Mouse (Mus musculus) kidney, postnatal 0 days (tissue): Measurements from ENCODE around the gene Gm609. TPM values are rescaled to one million over a fixed set of nuclear protein-coding genes. Genes with fewer than 3 reads are reported as not detected.

Source experiments
- ATAC-seq: fragments of 200-750 bp; cut with Nextera tagmentation; replicated peaks from 2 replicates; pipeline ENCODE4 v1.8.0; 2017; ENCODE audit warnings: low read depth, moderate number of reproducible peaks, moderate TSS enrichment, moderate library complexity; ENCODE audit not compliant: low FRiP score
- DNase-seq: peaks from one replicate; pipeline ENCODE4 v3.0.0-alpha.2; 2016; ENCODE audit warnings: low spot score
- H3K27ac ChIP-seq: fragments of 300-500 bp; sonication (generic); 2 replicates; pipeline ENCODE4 v1.5.1; 2014; ENCODE audit warnings: mild to moderate bottlenecking
- H3K27me3 ChIP-seq: fragments of 300-500 bp; sonication (generic); 2 replicates; pipeline ENCODE4 v1.6.1; 2014; ENCODE audit warnings: low read length, mixed read lengths; ENCODE audit not compliant: insufficient read depth
- H3K36me3 ChIP-seq: fragments of 300-500 bp; sonication (generic); 2 replicates; pipeline ENCODE4 v1.6.1; 2014; ENCODE audit warnings: low read length, mixed read lengths; ENCODE audit not compliant: insufficient read depth
- H3K4me1 ChIP-seq: fragments of 300-500 bp; sonication (generic); replicated peaks from 2 replicates; pipeline ENCODE4 v1.6.1; 2014; ENCODE audit warnings: antibody characterized with exemption, low read length, mixed read lengths; ENCODE audit not compliant: insufficient read depth
- H3K4me2 ChIP-seq: fragments of 300-500 bp; sonication (generic); 2 replicates; pipeline ENCODE4 v1.6.1; 2014; ENCODE audit warnings: mild to moderate bottlenecking, low read length, moderate library complexity, mixed read lengths
- H3K4me3 ChIP-seq: fragments of 300-500 bp; sonication (generic); replicated peaks from 2 replicates; pipeline ENCODE4 v1.5.1; 2014; ENCODE audit warnings: low read depth, low read length
- H3K9ac ChIP-seq: fragments of 300-500 bp; sonication (generic); 2 replicates; pipeline ENCODE4 v1.6.1; 2014; ENCODE audit warnings: low read depth, low read length
- H3K9me3 ChIP-seq: fragments of 300-500 bp; sonication (generic); replicated peaks from 2 replicates; pipeline ENCODE4 v1.6.1; 2016; ENCODE audit warnings: low read length, inconsistent platforms, mixed read lengths
- CTCF ChIP-seq: IDR thresholded peaks from 2 replicates; pipeline ENCODE4 v1.5.1; 2016; ENCODE audit warnings: antibody characterized with exemption, low read depth, mild to moderate bottlenecking, moderate library complexity
- WGBS: fragments of 180-500 bp; shearing (Covaris S2); extraction: QIAGEN DNeasy Blood & Tissue Kit; methylation state at CpG from one replicate; pipeline ENCODE4 v1.1.7; 2014; 5-methylcytosine and 5-hydroxymethylcytosine counted together
- polyA plus RNA-seq: library from polyadenylated mRNA; unstranded; fragments of >200 nt; fragmentation: Nextera tagmentation; extraction: Ambion mirVana; gene quantifications from 2 replicates; pipeline ENCODE4 v1.2.1, GENCODE M21; 2015

Gm609 gene
- polyA plus RNA-seq, 1 experiment from 2014 or later, result 0.49 TPM

- Histone ChIP-seq H3K9me3 (no peaks in the 10 kb centered on the region), H3K4me2 (no peak overlapping the region), H3K4me1 (no peaks in the 10 kb centered on the region), H3K4me3 (no peak overlapping the region), H3K9ac (no peak overlapping the region), H3K36me3 (no peaks in the 10 kb centered on the region), H3K27ac (no peak overlapping the region), H3K27me3 (no peaks in the 10 kb centered on the region)
- DNase-seq (no peak), ATAC-seq (no peak)
- WGBS, result 81% methylated on average over 3 of the region's 3 CpGs
- no peak for TF ChIP-seq CTCF
Observed at GRCm38 (mm10) chr16:45381811-45382210, 111.0 kb downstream of the Gm609 start.

- ATAC-seq, result no peak
- Histone ChIP-seq H3K27ac (no peak overlapping the region), H3K27me3 (no peaks in the 10 kb centered on the region), H3K4me2 (no peak overlapping the region), H3K36me3 (no peaks in the 10 kb centered on the region), H3K9ac (no peak overlapping the region), H3K4me1 (no peaks in the 10 kb centered on the region), H3K4me3 (no peak overlapping the region), H3K9me3 (no peaks in the 10 kb centered on the region)
- no peak for TF ChIP-seq CTCF
- peak; percentile 28 for DNase-seq
- 71% methylated on average over 3 of the region's 3 CpGs for WGBS
Observed at GRCm38 (mm10) chr16:45378959-45379358, 113.8 kb downstream of the Gm609 start.

GRCm38 (mm10) chr16:45378147-45378943, 114.4 kb downstream of the Gm609 start:
- Histone ChIP-seq H3K4me2 (no peak overlapping the region), H3K36me3 (no peaks in the 10 kb centered on the region), H3K4me3 (no peak overlapping the region), H3K27me3 (no peaks in the 10 kb centered on the region), H3K9me3 (no peaks in the 10 kb centered on the region), H3K9ac (no peak overlapping the region), H3K27ac (no peak overlapping the region), H3K4me1 (no peaks in the 10 kb centered on the region)
- no peak for TF ChIP-seq CTCF
- 75% methylated on average over 5 of the region's 5 CpGs for WGBS
- ATAC-seq, result no peak
- no peak for DNase-seq

GRCm38 (mm10) chr16:45377332-45377731, 115.4 kb downstream of the Gm609 start:
- Histone ChIP-seq H3K4me2 (no peak overlapping the region), H3K4me3 (no peak overlapping the region), H3K36me3 (no peaks in the 10 kb centered on the region), H3K9ac (no peak overlapping the region), H3K9me3 (no peaks in the 10 kb centered on the region), H3K27me3 (no peaks in the 10 kb centered on the region), H3K27ac (no peak overlapping the region), H3K4me1 (no peaks in the 10 kb centered on the region)
- ATAC-seq (no peak), DNase-seq (no peak)
- no peak for TF ChIP-seq CTCF
- WGBS, result 87% methylated on average over 4 of the region's 4 CpGs

GRCm38 (mm10) chr16:45376812-45377211, 116.0 kb downstream of the Gm609 start:
- Histone ChIP-seq H3K9me3 (no peaks in the 10 kb centered on the region), H3K27me3 (no peaks in the 10 kb centered on the region), H3K4me1 (no peaks in the 10 kb centered on the region), H3K4me3 (no peak overlapping the region), H3K9ac (no peak overlapping the region), H3K4me2 (no peak overlapping the region), H3K27ac (no peak overlapping the region), H3K36me3 (no peaks in the 10 kb centered on the region)
- DNase-seq (no peak), ATAC-seq (no peak)
- WGBS, result 46% methylated on average over 2 of the region's 2 CpGs
- no peak for TF ChIP-seq CTCF

GRCm38 (mm10) chr16:45376294-45376693, 116.5 kb downstream of the Gm609 start:
- no peak for TF ChIP-seq CTCF
- Histone ChIP-seq H3K4me3 (no peak overlapping the region), H3K4me1 (no peaks in the 10 kb centered on the region), H3K36me3 (no peaks in the 10 kb centered on the region), H3K9ac (no peak overlapping the region), H3K9me3 (no peaks in the 10 kb centered on the region), H3K4me2 (no peak overlapping the region), H3K27me3 (no peaks in the 10 kb centered on the region), H3K27ac (no peak overlapping the region)
- ATAC-seq, result no peak
- DNase-seq, result no peak
- WGBS, result 70% methylated on average over 4 of the region's 4 CpGs
